Mouse (Mus musculus): ENCODE measurements around the gene Amigo1. TPM values are rescaled to one million over a fixed set of nuclear protein-coding genes. Genes with fewer than 3 reads are reported as not detected.

The Amigo1 gene
- total and polyA plus RNA-seq, 2 experiments from 2014 or later, result 12.2 to 35.5 TPM

- 5% methylated on average over 8 of the region's 8 CpGs for WGBS
Observed at GRCm38 (mm10) chr3:108209536-108209935, 23.4 kb downstream of the Amigo1 start.

GRCm38 (mm10) chr3:108209946-108210770 lies 24.0 kb downstream of the Amigo1 start:
- H3K9me3 ChIP-seq (ENCODE audit: low read length), result no peaks in the 10 kb centered on the region
- peak overlapping the region; percentile 81 for H3K4me2 ChIP-seq (ENCODE audit: low read depth, low read length, poor library complexity, severe bottlenecking)
- H3K36me3 ChIP-seq (ENCODE audit: insufficient read depth, low read length), result peaks cover 21% of the 10 kb centered on the region
- peak overlapping the region; percentile 64 for H3K9ac ChIP-seq (replicated peaks; ENCODE audit: low read length, poor library complexity, severe bottlenecking)
- under 1% methylated on average over 57 of the region's 72 CpGs for WGBS
- H3K4me1 ChIP-seq (ENCODE audit: insufficient read depth, low read length), result peaks cover 14% of the 10 kb centered on the region
- ATAC-seq (ENCODE audit: low FRiP score) (peak; percentile 95), DNase-seq (ENCODE audit: low spot score) (peak; percentile 99)
- no peaks in the 10 kb centered on the region for H3K27me3 ChIP-seq (ENCODE audit: insufficient read depth, low read length)
- H3K27ac ChIP-seq (ENCODE audit: low read depth, low read length), result peak overlapping the region; percentile 96
- TF ChIP-seq CTCF (IDR thresholded peaks at IDR 0.05), result no peak
- H3K4me3 ChIP-seq (ENCODE audit: low read depth, low read length), result peak overlapping the region; percentile 60

More at GRCm38 (mm10) chr3:108209536-108209935, 23.4 kb downstream of the Amigo1 start:
- no peak for TF ChIP-seq CTCF (IDR thresholded peaks at IDR 0.05)
- DNase-seq (ENCODE audit: low spot score) (no peak), ATAC-seq (ENCODE audit: low FRiP score) (no peak)
- peaks cover 27% of the 10 kb centered on the region for H3K36me3 ChIP-seq (ENCODE audit: insufficient read depth, low read length)
- H3K4me1 ChIP-seq (ENCODE audit: insufficient read depth, low read length), result peaks cover 14% of the 10 kb centered on the region
- no peaks in the 10 kb centered on the region for H3K9me3 ChIP-seq (ENCODE audit: low read length)
- H3K4me3 ChIP-seq (ENCODE audit: low read depth, low read length), result peak overlapping the region; percentile 60
- H3K27me3 ChIP-seq (ENCODE audit: insufficient read depth, low read length), result no peaks in the 10 kb centered on the region
- H3K27ac ChIP-seq (ENCODE audit: low read depth, low read length), result peak overlapping the region; percentile 96
- peak overlapping the region; percentile 81 for H3K4me2 ChIP-seq (ENCODE audit: low read depth, low read length, poor library complexity, severe bottlenecking)
- peak overlapping the region; percentile 64 for H3K9ac ChIP-seq (replicated peaks; ENCODE audit: low read length, poor library complexity, severe bottlenecking)

GRCm38 (mm10) chr3:108210771-108211139 lies 24.6 kb downstream of the Amigo1 start, which contains the start of gene Atxn7l2:
Atxn7l2 (minus strand) TSS chr3:108210934.
- peaks cover 16% of the 10 kb centered on the region for H3K36me3 ChIP-seq (ENCODE audit: insufficient read depth, low read length)
- peak within 1 kb of the TSS; percentile 96 for H3K27ac ChIP-seq (ENCODE audit: low read depth, low read length)
- peak within 1 kb of the TSS; percentile 81 for H3K4me2 ChIP-seq (ENCODE audit: low read depth, low read length, poor library complexity, severe bottlenecking)
- DNase-seq (ENCODE audit: low spot score), result peak; percentile 86
- ATAC-seq (ENCODE audit: low FRiP score), result peak; percentile 89
- H3K9me3 ChIP-seq (ENCODE audit: low read length), result no peaks in the 10 kb centered on the region
- peak within 1 kb of the TSS; percentile 60 for H3K4me3 ChIP-seq (ENCODE audit: low read depth, low read length)
- peak within 1 kb of the TSS; percentile 64 for H3K9ac ChIP-seq (replicated peaks; ENCODE audit: low read length, poor library complexity, severe bottlenecking)
- 0% methylated on average over 14 of the region's 14 CpGs for WGBS
- TF ChIP-seq CTCF (IDR thresholded peaks at IDR 0.05), result peak; percentile 79
- H3K27me3 ChIP-seq (ENCODE audit: insufficient read depth, low read length), result no peaks in the 10 kb centered on the region
- H3K4me1 ChIP-seq (ENCODE audit: insufficient read depth, low read length), result peaks cover 14% of the 10 kb centered on the region

DNA sequence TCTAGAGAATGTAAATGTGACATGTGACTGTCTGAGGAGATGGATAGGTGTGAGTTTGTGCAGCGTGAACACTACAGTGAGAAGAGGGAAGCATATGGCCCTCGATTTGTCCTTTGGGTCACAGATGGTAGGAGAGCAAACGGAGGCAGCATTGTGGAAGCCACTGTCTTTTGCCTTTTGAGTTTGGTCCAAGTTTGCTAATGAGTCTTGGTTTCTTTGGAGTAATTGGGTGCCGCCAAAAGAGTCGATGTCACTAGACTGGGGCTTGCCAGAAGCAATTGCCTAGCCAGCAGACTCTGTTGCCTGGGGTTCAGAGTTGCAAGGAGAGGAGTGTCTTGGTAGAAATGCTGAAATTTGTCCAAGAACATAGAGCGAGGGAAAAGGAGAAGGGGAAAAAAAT lies 25.7 kb downstream of the Amigo1 start:
- H3K4me3 ChIP-seq (ENCODE audit: low read depth, low read length), result no peak overlapping the region
- H3K9ac ChIP-seq (replicated peaks; ENCODE audit: low read length, poor library complexity, severe bottlenecking), result no peak overlapping the region
- H3K9me3 ChIP-seq (ENCODE audit: low read length), result no peaks in the 10 kb centered on the region
- H3K4me2 ChIP-seq (ENCODE audit: low read depth, low read length, poor library complexity, severe bottlenecking), result peak overlapping the region; percentile 73; the same call in 1 of the 2 replicates
- peak overlapping the region; percentile 96 for H3K27ac ChIP-seq (ENCODE audit: low read depth, low read length)
- 74% methylated on average over 6 of the region's 6 CpGs for WGBS
- H3K4me1 ChIP-seq (ENCODE audit: insufficient read depth, low read length), result peaks cover 14% of the 10 kb centered on the region
- peak; percentile 79 for DNase-seq (ENCODE audit: low spot score)
- H3K27me3 ChIP-seq (ENCODE audit: insufficient read depth, low read length), result no peaks in the 10 kb centered on the region
- no peak for ATAC-seq (ENCODE audit: low FRiP score)
- no peak for TF ChIP-seq CTCF (IDR thresholded peaks at IDR 0.05)
- H3K36me3 ChIP-seq (ENCODE audit: insufficient read depth, low read length), result 0 out of 2 replicates have a peak, but pooled peaks cover 5% of the 10 kb centered on the region

- no peak; the same call in 1 of the 2 replicates for TF ChIP-seq CTCF (IDR thresholded peaks at IDR 0.05)
- H3K27ac ChIP-seq (ENCODE audit: low read depth, low read length), result 0 out of 2 replicates have a peak overlapping the region, but pooled peaks have one; percentile 26
- no peak for ATAC-seq (ENCODE audit: low FRiP score)
- 82% methylated on average over 8 of the region's 8 CpGs for WGBS
- no peak for DNase-seq (ENCODE audit: low spot score)
- no peak overlapping the region for H3K9ac ChIP-seq (replicated peaks; ENCODE audit: low read length, poor library complexity, severe bottlenecking)
- H3K36me3 ChIP-seq (ENCODE audit: insufficient read depth, low read length), result 0 out of 2 replicates have a peak, but pooled peaks cover 2% of the 10 kb centered on the region
- peaks cover 14% of the 10 kb centered on the region for H3K4me1 ChIP-seq (ENCODE audit: insufficient read depth, low read length)
- H3K27me3 ChIP-seq (ENCODE audit: insufficient read depth, low read length), result no peaks in the 10 kb centered on the region
- H3K4me3 ChIP-seq (ENCODE audit: low read depth, low read length), result no peak overlapping the region
- no peak overlapping the region for H3K4me2 ChIP-seq (ENCODE audit: low read depth, low read length, poor library complexity, severe bottlenecking)
- no peaks in the 10 kb centered on the region for H3K9me3 ChIP-seq (ENCODE audit: low read length)
Observed at GRCm38 (mm10) chr3:108212406-108212805, 26.3 kb downstream of the Amigo1 start.

- Histone ChIP-seq H3K9ac (replicated peaks; ENCODE audit: low read length, poor library complexity, severe bottlenecking) (no peak overlapping the region), H3K4me2 (ENCODE audit: low read depth, low read length, poor library complexity, severe bottlenecking) (no peak overlapping the region), H3K36me3 (ENCODE audit: insufficient read depth, low read length) (no peaks in the 10 kb centered on the region), H3K27ac (ENCODE audit: low read depth, low read length) (no peak overlapping the region), H3K27me3 (ENCODE audit: insufficient read depth, low read length) (no peaks in the 10 kb centered on the region), H3K9me3 (ENCODE audit: low read length) (no peaks in the 10 kb centered on the region), H3K4me1 (ENCODE audit: insufficient read depth, low read length) (peaks cover 5% of the 10 kb centered on the region; the same call in 1 of the 2 replicates), H3K4me3 (ENCODE audit: low read depth, low read length) (no peak overlapping the region)
- DNase-seq (ENCODE audit: low spot score), result no peak
- no peak for ATAC-seq (ENCODE audit: low FRiP score)
- TF ChIP-seq CTCF (IDR thresholded peaks at IDR 0.05), result no peak
- WGBS, result 25% methylated on average over 5 of the region's 5 CpGs
Observed at GRCm38 (mm10) chr3:108214734-108215133, 28.6 kb downstream of the Amigo1 start.

Measured in midbrain, postnatal 0 days (tissue).